Mouse (Mus musculus) stomach, postnatal 0 days (tissue): ENCODE measurements around the gene Ubash3a.

ENCODE experiments used
- CTCF ChIP-seq: IDR thresholded peaks from 2 replicates; pipeline ENCODE4 v1.5.1; 2016; ENCODE audit warnings: antibody characterized with exemption, low read depth, mild to moderate bottlenecking, moderate library complexity
- EP300 ChIP-seq: optimal IDR thresholded peaks from 2 replicates; pipeline ENCODE3; 2016; ENCODE audit warnings: antibody characterized with exemption

DNA sequence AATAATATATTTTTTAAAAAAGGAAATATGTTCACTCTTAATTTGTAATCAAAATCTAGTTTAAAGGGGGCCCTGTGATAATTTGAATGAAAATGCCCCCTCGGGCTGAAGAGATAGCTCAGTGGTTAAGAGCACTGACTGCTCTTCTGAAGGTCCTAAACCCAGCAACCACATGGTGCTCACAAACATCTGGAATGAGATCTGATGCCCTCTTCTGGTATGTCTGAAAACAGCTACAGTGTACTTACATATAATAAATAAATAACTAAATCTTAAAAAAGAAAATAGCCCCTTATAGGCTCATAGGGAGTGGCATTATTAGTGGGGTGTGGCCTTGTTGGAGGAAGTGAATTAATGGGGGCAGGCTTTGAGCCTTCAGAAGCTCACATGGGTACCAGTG lies 49.5 kb downstream of the Ubash3a start:
- TF ChIP-seq CTCF (peak; percentile 26), EP300 (no peak)
